In genomic region chr7:39487854-39488205, GRCm38 (mm10) we compare ENCODE assay signal across 7 mouse cellular contexts. TPM values are rescaled to one million over a fixed set of nuclear protein-coding genes. Genes with fewer than 3 reads are reported as not detected.
DNase-seq lines count a peak whose midpoint lies in the region; ATAC-seq and TF ChIP-seq lines count a peak whose summit lies in the region.

No protein-coding gene starts in this region.

- WGBS in lung, embryonic 15.5 days = 31% methylated on average over 9 of the region's 9 CpGs
- 31% methylated on average over 9 of the region's 9 CpGs for WGBS in forebrain, embryonic 14.5 days
- WGBS in limb, embryonic 14.5 days = 24% methylated on average over 9 of the region's 9 CpGs
- 35% methylated on average over 9 of the region's 9 CpGs for WGBS in stomach, embryonic 14.5 days
- WGBS in thymus, adult 2 months = 73% methylated on average over 9 of the region's 9 CpGs

- H3K4me2 ChIP-seq in lung, embryonic 15.5 days = peak overlapping the region; percentile 86
- H3K4me2 ChIP-seq in forebrain, embryonic 14.5 days (ENCODE audit: low read length) = peak overlapping the region; percentile 63
- peak overlapping the region; percentile 57 for H3K4me2 ChIP-seq in limb, embryonic 14.5 days (replicated peaks; ENCODE audit: low read depth, low read length, severe bottlenecking)
- H3K4me2 ChIP-seq in stomach, embryonic 14.5 days (replicated peaks; ENCODE audit: low read depth, low read length) = peak overlapping the region; percentile 53

- ATAC-seq in lung, embryonic 15.5 days (ENCODE audit: borderline replicate concordance, extremely low read depth, low FRiP score, low TSS enrichment) = no peak
- ATAC-seq in forebrain, embryonic 14.5 days = peak; percentile 43; the same call in 1 of the 2 replicates
- ATAC-seq in limb, embryonic 14.5 days (ENCODE audit: low FRiP score, low read depth) = 0 out of 2 replicates have a peak, but pooled peaks have one; percentile 14
- no peak for ATAC-seq in stomach, embryonic 14.5 days (ENCODE audit: insufficient number of reproducible peaks, insufficient read depth, low FRiP score, low read depth)

- H3K27me3 ChIP-seq in lung, embryonic 15.5 days = no peaks in the 10 kb centered on the region
- H3K27me3 ChIP-seq in forebrain, embryonic 14.5 days (replicated peaks; ENCODE audit: control insufficient read depth, insufficient read depth, low read length) = no peaks in the 10 kb centered on the region
- H3K27me3 ChIP-seq in limb, embryonic 14.5 days (ENCODE audit: control insufficient read depth, insufficient read depth, low read length) = no peaks in the 10 kb centered on the region
- no peaks in the 10 kb centered on the region for H3K27me3 ChIP-seq in stomach, embryonic 14.5 days (ENCODE audit: control insufficient read depth, insufficient read depth, low read length)
- H3K27me3 ChIP-seq in thymus, adult 2 months (ENCODE audit: control insufficient read depth, insufficient read depth, low read length) = no peaks in the 10 kb centered on the region

- no peak overlapping the region for H3K27ac ChIP-seq in lung, embryonic 15.5 days
- no peak overlapping the region for H3K27ac ChIP-seq in forebrain, embryonic 14.5 days (ENCODE audit: low read depth, low read length)
- no peak overlapping the region for H3K27ac ChIP-seq in limb, embryonic 14.5 days (replicated peaks; ENCODE audit: low read depth, low read length)
- H3K27ac ChIP-seq in stomach, embryonic 14.5 days (ENCODE audit: low read length) = no peak overlapping the region
- H3K27ac ChIP-seq in thymus, adult 2 months (ENCODE audit: control insufficient read depth, insufficient read depth, low read length) = no peak overlapping the region

- H3K4me3 ChIP-seq in lung, embryonic 15.5 days = peak overlapping the region; percentile 50
- H3K4me3 ChIP-seq in forebrain, embryonic 14.5 days (ENCODE audit: low read depth, low read length) = peak overlapping the region; percentile 48
- peak overlapping the region; percentile 51 for H3K4me3 ChIP-seq in limb, embryonic 14.5 days (replicated peaks; ENCODE audit: low read length)
- peak overlapping the region; percentile 37 for H3K4me3 ChIP-seq in stomach, embryonic 14.5 days (ENCODE audit: low read depth, low read length)
- H3K4me3 ChIP-seq in thymus, adult 2 months (ENCODE audit: control insufficient read depth, insufficient read depth, low read length) = no peak overlapping the region

- DNase-seq in lung, postnatal 10 days = no peak
- no peak for DNase-seq in forebrain, embryonic 14.5 days (ENCODE audit: low spot score)
- no peak for DNase-seq in limb, embryonic 14.5 days (ENCODE audit: low spot score)
- DNase-seq in cerebellum, postnatal 14 days = no peak
- no peak for DNase-seq in thymus, adult 2 months

- no peak for TF ChIP-seq CTCF in thymus, adult 2 months (IDR thresholded peaks at IDR 0.05; ENCODE audit: borderline replicate concordance, control insufficient read depth, extremely low read depth, insufficient read depth, low read length, poor library complexity)

- no peaks in the 10 kb centered on the region for H3K4me1 ChIP-seq in lung, embryonic 15.5 days
- no peaks in the 10 kb centered on the region for H3K4me1 ChIP-seq in forebrain, embryonic 14.5 days (ENCODE audit: control insufficient read depth, insufficient read depth, low read length)
- H3K4me1 ChIP-seq in limb, embryonic 14.5 days (ENCODE audit: control insufficient read depth, insufficient read depth, low read length) = no peaks in the 10 kb centered on the region
- no peaks in the 10 kb centered on the region for H3K4me1 ChIP-seq in stomach, embryonic 14.5 days (ENCODE audit: control insufficient read depth, insufficient read depth, low read length)
- H3K4me1 ChIP-seq in thymus, adult 2 months (replicated peaks; ENCODE audit: control insufficient read depth, insufficient read depth, low read length) = no peaks in the 10 kb centered on the region

- no peaks in the 10 kb centered on the region for H3K9me3 ChIP-seq in lung, embryonic 15.5 days
- H3K9me3 ChIP-seq in forebrain, embryonic 14.5 days (replicated peaks; ENCODE audit: control insufficient read depth, low read length) = no peaks in the 10 kb centered on the region
- no peaks in the 10 kb centered on the region for H3K9me3 ChIP-seq in limb, embryonic 14.5 days (ENCODE audit: control insufficient read depth, low read length)
- H3K9me3 ChIP-seq in stomach, embryonic 14.5 days (ENCODE audit: control insufficient read depth, low read depth, low read length) = no peaks in the 10 kb centered on the region

- H3K9ac ChIP-seq in lung, embryonic 15.5 days = peak overlapping the region; percentile 51; the same call in 1 of the 2 replicates
- H3K9ac ChIP-seq in forebrain, embryonic 14.5 days (ENCODE audit: low read length) = peak overlapping the region; percentile 77
- H3K9ac ChIP-seq in limb, embryonic 14.5 days (ENCODE audit: low read depth, low read length, severe bottlenecking) = peak overlapping the region; percentile 77
- no peak overlapping the region for H3K9ac ChIP-seq in stomach, embryonic 14.5 days (replicated peaks; ENCODE audit: low read depth, low read length)

- no peak for TF ChIP-seq POLR2A in limb, embryonic 14.5 days (IDR thresholded peaks at IDR 0.05; ENCODE audit: borderline replicate concordance, extremely low read depth, insufficient read depth, insufficient read length)
- TF ChIP-seq POLR2A in thymus, adult 2 months (IDR thresholded peaks at IDR 0.05; ENCODE audit: control insufficient read depth, extremely low read depth, insufficient read depth, low read length, poor library complexity) = no peak

- H3K36me3 ChIP-seq in lung, embryonic 15.5 days = no peaks in the 10 kb centered on the region
- H3K36me3 ChIP-seq in forebrain, embryonic 14.5 days (ENCODE audit: control insufficient read depth, insufficient read depth, low read length) = no peaks in the 10 kb centered on the region
- H3K36me3 ChIP-seq in limb, embryonic 14.5 days (ENCODE audit: control insufficient read depth, insufficient read depth, low read length) = no peaks in the 10 kb centered on the region
- H3K36me3 ChIP-seq in stomach, embryonic 14.5 days (ENCODE audit: control insufficient read depth, insufficient read depth, low read length) = no peaks in the 10 kb centered on the region
- no peaks in the 10 kb centered on the region for H3K36me3 ChIP-seq in thymus, adult 2 months (ENCODE audit: control insufficient read depth, insufficient read depth, low read length)

RNA-seq across cellular contexts. Expression of gene Zfp619, which starts 29.7 kb away (rescaled TPM):
- 1.9 and 2.0 TPM in 2 replicates for polyA plus RNA-seq in lung, embryonic 15.5 days (2015; fragmentation: Nextera tagmentation; extraction: Ambion mirVana)
- 4.8 and 4.9 TPM in 2 replicates for polyA plus RNA-seq in forebrain, embryonic 14.5 days (2014; fragmentation: Nextera tagmentation; extraction: Ambion mirVana)
- 1.9 and 2.1 TPM in 2 replicates for polyA plus RNA-seq in limb, embryonic 14.5 days (2012; rRNA removed)
- 2.7 and 3.0 TPM in 2 replicates for polyA plus RNA-seq in limb, embryonic 14.5 days (2014; fragmentation: Nextera tagmentation; extraction: Ambion mirVana)
- polyA plus RNA-seq in stomach, embryonic 14.5 days (2014; fragmentation: Nextera tagmentation; extraction: Ambion mirVana) = 3.1 and 3.4 TPM in 2 replicates
- 0.24 and 0.51 TPM in 2 replicates for polyA plus RNA-seq in thymus, adult 2 months (2012; rRNA removed)

Comparison
In these comparisons a context has a peak if more than half of its experiments do, and no peak if none do; other contexts are left out.
1. ATAC-seq: peak in forebrain, embryonic 14.5 days (single experiment) and limb, embryonic 14.5 days (single experiment); none in lung, embryonic 15.5 days (single experiment) and stomach, embryonic 14.5 days (single experiment).
2. Peak in every context shown above with its lines, with median percentiles within 50 percentile points of each other: H3K4me2 ChIP-seq.